Mouse (Mus musculus) embryo, embryonic 11 days (tissue): ENCODE results near the gene Setx.

ENCODE experiments used
- DNase-seq: peaks from one replicate; pipeline ENCODE4 v3.0.0-alpha.2; 2015

Setx gene

DNA sequence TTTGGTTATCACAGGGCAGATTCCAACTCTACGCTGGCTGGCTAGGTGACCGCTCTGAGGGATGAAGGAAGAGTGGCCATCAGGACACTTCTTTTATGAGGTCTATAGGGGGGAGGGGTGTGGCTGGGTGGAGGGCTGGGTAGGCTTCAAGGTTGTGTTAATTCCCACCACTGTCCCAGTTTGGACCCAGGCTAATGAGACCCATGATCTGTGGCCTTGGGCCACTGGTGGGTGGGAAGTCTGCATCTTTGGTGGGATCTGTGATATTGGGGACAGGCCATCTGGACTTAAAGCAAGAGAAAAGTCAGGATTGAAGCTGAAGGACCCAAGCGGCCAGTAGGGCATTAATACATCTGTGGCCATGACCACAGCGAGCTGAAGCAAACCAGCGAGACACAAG lies 94.8 kb downstream of the Setx start:
- no peak for DNase-seq

DNA sequence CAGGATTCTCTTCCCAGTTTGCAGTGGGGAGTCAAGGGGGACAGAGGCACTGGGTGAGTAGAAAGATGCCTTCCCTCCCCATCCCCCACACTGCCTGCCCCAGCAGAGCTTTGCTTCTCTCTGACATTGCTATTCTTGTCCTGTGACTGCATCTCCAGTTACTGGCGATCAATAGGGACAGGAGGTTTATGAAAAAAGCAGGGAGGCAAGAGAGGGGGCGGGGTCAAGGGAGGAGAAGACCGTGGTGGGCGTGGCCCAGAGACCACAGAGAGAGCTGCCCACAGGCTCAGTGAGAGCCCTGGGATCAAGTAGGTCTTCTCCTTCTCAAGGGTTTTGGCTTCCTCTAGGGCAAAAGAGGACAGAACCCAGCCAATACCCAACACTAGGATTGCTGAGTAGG lies 98.3 kb downstream of the Setx start:
- peak; percentile 80 for DNase-seq

DNA sequence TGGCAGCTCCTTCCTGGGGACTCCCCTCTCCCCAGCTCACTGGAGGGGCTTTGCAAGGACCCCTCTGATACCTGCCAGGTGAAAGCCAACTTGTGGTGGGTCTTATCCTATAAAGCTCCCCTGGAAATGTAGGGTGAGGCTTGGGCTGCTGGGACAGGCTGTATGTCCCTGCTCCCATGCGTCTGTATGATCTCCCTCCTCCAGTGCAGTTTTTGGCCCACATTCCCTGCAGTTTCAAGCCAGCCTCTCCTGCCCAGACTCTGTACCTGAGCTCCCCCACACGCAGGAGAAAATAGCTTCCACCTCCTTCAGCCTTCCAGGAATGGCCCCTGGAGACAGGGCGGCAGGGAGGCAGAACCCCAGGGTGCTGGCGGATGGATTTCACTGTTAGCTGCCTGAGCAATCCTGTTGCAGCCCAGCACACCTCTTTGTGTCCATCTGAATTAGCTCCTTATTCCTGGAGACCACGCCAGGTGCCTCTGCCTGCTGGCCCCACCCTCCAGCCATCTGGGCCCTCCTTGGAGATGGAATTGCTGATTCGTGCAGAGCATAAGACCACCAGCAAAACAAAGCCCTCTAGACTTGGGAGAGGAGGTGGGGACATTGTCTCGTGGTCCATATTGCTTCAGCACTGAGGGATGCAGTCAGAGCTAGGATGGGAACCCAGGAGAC lies 99.7 kb downstream of the Setx start:
- no peak for DNase-seq

DNA sequence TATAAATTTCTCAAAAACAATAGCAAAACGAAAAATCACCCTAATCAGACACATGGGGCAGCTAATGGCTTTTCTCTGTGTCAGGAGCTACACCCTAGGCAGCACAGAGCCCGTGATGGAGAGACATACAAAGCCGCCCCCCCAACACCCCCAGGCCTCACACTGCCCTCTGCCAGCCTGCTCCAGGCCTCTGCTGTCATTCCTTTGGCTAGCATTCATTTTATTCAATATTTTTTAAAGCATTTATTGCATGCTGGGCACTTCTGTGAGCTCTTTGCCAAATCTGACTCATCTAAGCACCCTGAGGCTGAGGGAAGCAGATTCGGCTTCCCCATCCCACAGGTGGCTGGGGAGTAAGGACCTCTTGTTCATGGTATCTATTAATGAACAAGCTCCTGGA lies 102.7 kb downstream of the Setx start:
- DNase-seq, result no peak

DNA sequence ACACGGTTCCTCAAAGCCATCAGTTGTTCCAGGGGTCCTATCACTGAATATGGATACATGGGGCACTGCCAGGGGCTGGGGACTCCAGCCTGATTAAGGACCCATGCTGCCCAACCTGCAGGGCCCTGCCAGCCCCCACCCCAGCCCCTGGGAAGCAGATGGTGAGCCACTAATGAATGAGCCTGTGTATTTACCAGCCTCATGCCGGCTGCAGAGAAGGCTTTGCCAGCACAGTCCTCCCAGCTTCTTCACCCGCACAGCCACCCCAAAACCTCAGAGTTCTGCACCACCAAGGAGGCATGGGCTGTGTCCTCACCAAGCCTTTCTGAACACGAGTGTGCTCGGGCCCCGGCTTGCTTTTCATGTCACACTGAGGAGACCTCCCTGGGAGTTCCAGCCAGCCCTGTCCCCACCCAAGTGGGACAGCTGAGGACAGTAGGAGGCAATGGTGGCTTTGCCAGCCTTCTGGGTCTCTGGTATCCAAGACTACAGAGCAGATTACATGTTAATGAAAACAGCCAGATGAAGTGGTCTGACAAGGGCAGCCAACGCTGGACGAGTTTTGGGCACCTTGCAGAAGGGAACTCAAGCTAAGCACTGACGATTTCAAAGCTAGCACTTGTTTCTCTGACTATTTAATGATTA lies 106.3 kb downstream of the Setx start:
- no peak for DNase-seq
